In the genomic region with DNA sequence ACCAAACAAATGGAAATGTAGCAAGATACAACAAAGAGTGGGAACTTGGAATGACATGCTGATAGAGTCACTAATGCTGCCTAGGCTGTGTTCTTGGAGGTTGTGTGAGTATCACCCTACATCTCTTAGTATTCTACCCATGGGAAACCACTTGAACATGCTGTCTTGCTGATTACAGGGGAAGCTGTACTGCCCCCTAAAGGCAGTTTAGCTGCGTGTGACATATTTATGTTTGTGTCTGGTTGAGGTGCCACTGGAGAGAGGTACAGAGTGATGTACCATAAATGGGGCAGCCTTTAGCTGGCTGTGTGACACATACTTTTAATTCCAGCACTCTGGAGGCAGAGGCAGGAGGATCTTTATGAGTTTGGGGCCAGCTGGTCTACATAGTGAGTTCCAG, we compare ENCODE assay signal across 20 mouse cellular contexts.
DNase-seq lines count a peak whose midpoint lies in the region; ATAC-seq and TF ChIP-seq lines count a peak whose summit lies in the region.
"Had no signal": no experiment of that assay in that cellular context is flagged by ENCODE, and none has a peak within 500 bp of the region (broad histone marks: within the 10 kb centered on the region; RNA-seq: fewer than 3 reads in every experiment).

No protein-coding gene starts in this region.

- no peak for TF ChIP-seq POLR2A in heart, adult 2 months (IDR thresholded peaks at IDR 0.05; ENCODE audit: insufficient read depth, low read depth, low read length)

- H3K36me3 ChIP-seq in heart, adult 2 months (ENCODE audit: control insufficient read depth, insufficient read depth, low read length), result no peaks in the 10 kb centered on the region
- H3K36me3 ChIP-seq in heart, embryonic 11.5 days (ENCODE audit: control insufficient read depth, insufficient read depth, low read length), result no peaks in the 10 kb centered on the region
- no peaks in the 10 kb centered on the region for H3K36me3 ChIP-seq in lung, embryonic 14.5 days (ENCODE audit: insufficient read depth)
- H3K36me3 ChIP-seq: embryonic facial prominence, embryonic 10.5 days; limb, embryonic 10.5 days; midbrain, embryonic 10.5 days; neural tube, embryonic 15.5 days had no signal

- no peaks in the 10 kb centered on the region for H3K79me2 ChIP-seq in heart, adult 2 months (replicated peaks; ENCODE audit: control insufficient read depth, insufficient read depth, low read length)

- H3K27ac ChIP-seq in heart, adult 2 months, result no peak overlapping the region
- no peak overlapping the region for H3K27ac ChIP-seq in heart, embryonic 11.5 days (ENCODE audit: low read depth, low read length)
- H3K27ac ChIP-seq in lung, embryonic 14.5 days (ENCODE audit: low read depth), result no peak overlapping the region
- H3K27ac ChIP-seq: embryonic facial prominence, embryonic 10.5 days; limb, embryonic 10.5 days; midbrain, embryonic 10.5 days; neural tube, embryonic 15.5 days had no signal

- ATAC-seq in heart, embryonic 11.5 days (replicated peaks; ENCODE audit: insufficient number of reproducible peaks, low FRiP score, low TSS enrichment), result no peak
- no peak for ATAC-seq in lung, embryonic 14.5 days (ENCODE audit: insufficient read depth)
- ATAC-seq: forebrain, postnatal 0 days; hindbrain, embryonic 16.5 days had no signal

- no peaks in the 10 kb centered on the region for H3K27me3 ChIP-seq in heart, adult 2 months (ENCODE audit: control insufficient read depth, insufficient read depth, low read length)
- no peaks in the 10 kb centered on the region for H3K27me3 ChIP-seq in heart, embryonic 11.5 days (ENCODE audit: control insufficient read depth, insufficient read depth, low read length)
- H3K27me3 ChIP-seq in lung, embryonic 14.5 days (ENCODE audit: insufficient read depth, low read length), result no peaks in the 10 kb centered on the region
- H3K27me3 ChIP-seq: neural tube, embryonic 15.5 days had no signal

- WGBS in heart, adult 2 months, result 60% methylated on average over 1 of the region's 1 CpGs
- WGBS in heart, embryonic 11.5 days (ENCODE audit: insufficient replicate concordance), result 74% methylated on average over 1 of the region's 1 CpGs
- WGBS in lung, embryonic 14.5 days, result 69% methylated on average over 1 of the region's 1 CpGs

- H3K4me2 ChIP-seq in heart, embryonic 11.5 days, result no peak overlapping the region
- no peak overlapping the region for H3K4me2 ChIP-seq in lung, embryonic 14.5 days
- H3K4me2 ChIP-seq: neural tube, embryonic 15.5 days had no signal

- no peaks in the 10 kb centered on the region for H3K9me3 ChIP-seq in heart, embryonic 11.5 days (replicated peaks; ENCODE audit: control insufficient read depth, low read length)
- no peaks in the 10 kb centered on the region for H3K9me3 ChIP-seq in lung, embryonic 14.5 days (ENCODE audit: low read depth, low read length)
- H3K9me3 ChIP-seq: embryonic facial prominence, embryonic 10.5 days; limb, embryonic 10.5 days; midbrain, embryonic 10.5 days; neural tube, embryonic 15.5 days had no signal

- TF ChIP-seq EP300 in heart, adult 2 months (IDR thresholded peaks at IDR 0.05; ENCODE audit: insufficient read depth, low read depth, low read length), result no peak

- DNase-seq in heart, adult 2 months, result no peak
- no peak for DNase-seq in lung, embryonic 14.5 days
- no peak for DNase-seq in lung, postnatal 10 days
- DNase-seq in ES-CJ7 (ENCODE audit: low read depth, low spot score), result peak; percentile 44
- peak; percentile 63 for DNase-seq in lung, postnatal 36 days
- no peak for DNase-seq in left cerebral cortex, postnatal 10 days (ENCODE audit: extremely low spot score in 1 of 2, low spot score in 2 of 2)
- DNase-seq in adrenal gland, postnatal 4 days (ENCODE audit: low spot score in 2 of 2), result no peak
- DNase-seq: B cell, adult 2 months; cerebellum, postnatal 14 days; forebrain, postnatal 0 days; heart, postnatal 14 days; layer of hippocampus, adult 9-11 months; right cerebral cortex, postnatal 4 days; thymus, postnatal 36 days had no signal

- H3K4me3 ChIP-seq in heart, adult 2 months, result no peak overlapping the region
- no peak overlapping the region for H3K4me3 ChIP-seq in heart, embryonic 11.5 days (ENCODE audit: low read depth, low read length)
- no peak overlapping the region for H3K4me3 ChIP-seq in lung, embryonic 14.5 days (ENCODE audit: low read depth, low read length)
- H3K4me3 ChIP-seq: embryonic facial prominence, embryonic 10.5 days; limb, embryonic 10.5 days; midbrain, embryonic 10.5 days; neural tube, embryonic 15.5 days had no signal

- intact Hi-C loops in heart, adult 2 months (cut with DNase I), result no loop called here
- intact Hi-C loops in left cerebral cortex, postnatal 10 days (cut with DNase I), result no loop called here

- TF ChIP-seq CTCF in heart, adult 2 months (IDR thresholded peaks at IDR 0.05), result peak; percentile 39
- peak; percentile 38 for TF ChIP-seq CTCF in lung, embryonic 14.5 days (IDR thresholded peaks at IDR 0.05; ENCODE audit: low read depth)

- no peak overlapping the region for H3K9ac ChIP-seq in heart, adult 2 months (ENCODE audit: low read depth, low read length)
- H3K9ac ChIP-seq in heart, embryonic 11.5 days (ENCODE audit: low read depth, low read length), result no peak overlapping the region
- H3K9ac ChIP-seq in lung, embryonic 14.5 days, result no peak overlapping the region
- H3K9ac ChIP-seq: forebrain, postnatal 0 days; neural tube, embryonic 15.5 days had no signal

- no peaks in the 10 kb centered on the region for H3K4me1 ChIP-seq in heart, adult 2 months (ENCODE audit: control insufficient read depth, insufficient read depth, low read length)
- peaks cover 4% of the 10 kb centered on the region; the same call in 1 of the 2 replicates for H3K4me1 ChIP-seq in heart, embryonic 11.5 days (ENCODE audit: control insufficient read depth, insufficient read depth, low read length)
- no peaks in the 10 kb centered on the region for H3K4me1 ChIP-seq in lung, embryonic 14.5 days (ENCODE audit: insufficient read depth)

Comparison
In these comparisons a context has a peak if more than half of its experiments do, and no peak if none do; other contexts are left out.
1. DNase-seq: peak in ES-CJ7 (single experiment) and lung, postnatal 36 days (single experiment); none in heart, adult 2 months (0 of 2), lung, embryonic 14.5 days (single experiment), lung, postnatal 10 days (single experiment), left cerebral cortex, postnatal 10 days (0 of 2) and adrenal gland, postnatal 4 days (0 of 2).